Mouse (Mus musculus): ENCODE measurements around the gene Shisal2b.
A peak's percentile ranks its signal among the peaks of the same experiment; 100 is the strongest.
"Not testable (repeated sequence)": the region's sequence is repeated elsewhere in the genome, so short reads cannot be mapped to it uniquely, and the experiment has no call there.

Gene Shisal2b

DNA sequence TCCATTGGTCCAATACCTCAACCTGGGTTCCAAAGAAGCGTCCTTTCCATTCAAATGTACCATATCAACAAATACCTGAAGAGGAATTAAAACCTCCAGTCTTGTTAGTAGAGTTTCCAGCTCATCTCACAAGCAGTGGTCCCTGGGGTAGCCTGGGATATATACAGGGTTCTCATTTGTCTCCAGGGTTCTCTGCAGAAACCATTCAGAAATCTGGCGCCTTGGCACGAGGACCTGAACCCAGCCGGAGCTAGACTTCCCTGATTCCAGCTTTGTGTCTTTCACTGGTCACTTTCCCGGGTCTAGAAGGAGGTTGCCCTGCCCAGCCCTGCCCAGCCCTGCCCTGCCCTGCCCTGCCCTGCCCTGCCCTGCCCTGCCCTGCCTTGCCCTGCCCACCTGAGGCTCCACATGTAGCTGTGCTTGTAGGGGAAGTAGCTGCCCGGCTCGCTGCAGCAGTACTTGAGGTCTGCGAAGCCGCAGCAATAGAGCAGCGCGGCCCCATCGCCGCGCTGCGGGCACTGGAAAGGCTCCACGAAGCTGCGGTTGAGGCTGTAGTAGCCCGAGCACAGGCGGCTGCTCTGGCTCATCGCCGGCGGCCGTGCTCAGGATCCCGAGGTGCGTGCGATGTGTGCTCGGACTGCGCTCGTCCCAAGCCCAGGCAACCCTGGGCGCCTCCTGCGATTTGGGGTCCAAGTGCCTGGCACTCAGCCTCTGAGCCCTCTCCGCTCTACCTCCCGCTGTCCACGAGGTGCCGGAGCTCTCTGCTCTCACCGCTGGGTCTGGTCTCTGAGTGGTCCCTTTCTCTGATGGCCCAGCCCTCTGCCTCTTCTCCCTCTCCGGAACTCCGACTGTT is at the start of gene Shisal2b:
Shisal2b (minus strand) TSS at position 767 of the 853 bp plus-strand sequence.
- DNase-seq, result peak; percentile 1 to 46

- not testable (repeated sequence) for DNase-seq
Measured at GRCm38 (mm10) chr13:104911626-104912025, 47.9 kb upstream of the Shisal2b start.

DNA sequence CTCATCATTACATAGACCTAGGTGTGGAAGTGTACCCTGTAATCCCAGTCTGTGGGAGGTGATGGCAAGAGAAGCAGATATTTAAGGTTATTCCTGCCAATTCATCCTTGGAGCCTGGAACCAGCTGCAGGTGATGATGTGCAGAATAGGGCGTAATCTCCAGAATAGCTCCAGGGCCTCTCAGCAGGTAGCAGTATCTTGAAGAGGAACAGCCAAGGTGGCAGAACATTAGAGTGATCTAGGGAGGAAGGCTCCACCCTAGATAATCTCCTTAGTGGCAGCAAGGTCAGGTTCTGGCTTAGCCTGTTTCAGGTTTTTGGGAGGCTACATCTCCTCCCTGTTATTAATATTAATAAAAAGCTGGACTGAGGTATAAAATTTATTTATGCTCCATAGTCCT is 47.3 kb upstream of the Shisal2b start:
- not testable (repeated sequence) for DNase-seq

DNA sequence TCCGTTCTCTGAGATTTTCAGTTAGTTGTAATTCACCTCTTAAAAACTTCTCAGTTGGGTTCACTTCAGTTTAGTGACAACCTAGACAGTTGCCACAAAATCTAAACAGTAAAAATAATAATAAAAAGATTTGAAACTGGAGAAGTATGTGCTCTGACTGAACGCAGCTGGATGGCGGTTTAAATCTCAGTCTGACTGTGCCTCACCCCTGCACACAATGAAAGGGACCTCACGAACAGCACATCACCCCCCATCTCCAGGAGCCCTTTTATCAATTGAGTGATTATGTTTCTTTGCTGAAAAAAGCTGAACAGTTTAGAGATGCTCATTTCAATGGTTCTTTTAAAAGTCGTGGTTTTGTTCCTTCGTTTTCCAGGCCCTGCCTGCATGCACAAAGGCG is 45.0 kb upstream of the Shisal2b start:
- no peak for DNase-seq

GRCm38 (mm10) chr13:104894771-104895170 is 31.1 kb upstream of the Shisal2b start:
- no peak for DNase-seq

DNA sequence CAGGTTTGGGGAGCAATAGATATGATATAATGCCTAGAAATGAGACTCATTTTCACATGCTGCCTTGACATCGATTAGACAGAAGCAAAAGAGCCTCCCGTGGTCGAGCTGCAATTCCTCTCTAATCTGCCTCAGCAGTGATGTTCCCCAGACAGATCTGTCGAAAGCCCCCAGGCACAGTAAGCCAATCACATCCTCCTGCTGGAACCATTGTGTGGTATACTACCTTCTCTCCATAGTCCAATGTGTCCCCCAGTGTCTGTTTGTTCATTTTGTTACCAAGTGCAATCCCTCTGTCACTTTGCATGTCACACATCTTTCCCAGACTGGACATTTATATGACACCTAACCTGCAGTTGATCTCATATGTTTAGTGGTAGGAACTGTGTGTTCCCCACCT is 28.6 kb upstream of the Shisal2b start:
- no peak for DNase-seq

- DNase-seq, result no peak
Measured at GRCm38 (mm10) chr13:104886308-104887032, 22.8 kb upstream of the Shisal2b start.

GRCm38 (mm10) chr13:104883566-104884249 is 20.0 kb upstream of the Shisal2b start:
- DNase-seq, result no peak

DNA sequence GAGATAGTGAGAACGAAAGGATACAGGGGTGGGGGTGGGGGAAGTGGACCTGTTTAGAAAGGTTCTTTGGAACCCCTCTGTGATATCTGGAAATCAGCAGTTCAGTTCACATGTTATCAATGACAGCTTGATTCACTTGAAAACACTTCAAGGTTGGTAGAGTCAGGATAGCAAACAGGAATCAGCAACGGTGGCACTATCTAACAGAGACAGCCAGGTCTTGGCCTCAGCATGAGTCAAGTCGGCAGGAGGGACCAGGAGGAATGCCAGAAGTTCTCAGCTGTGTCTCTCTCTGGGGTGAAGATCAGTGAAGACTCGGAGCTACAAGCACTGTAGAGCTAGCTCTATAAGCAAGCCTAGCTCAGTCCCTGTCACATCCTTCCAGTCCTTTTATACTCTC is 14.8 kb upstream of the Shisal2b start:
- DNase-seq, result no peak

- DNase-seq, result no peak
Measured at GRCm38 (mm10) chr13:104869907-104870306, 6.2 kb upstream of the Shisal2b start.

- no peak for DNase-seq
Measured at GRCm38 (mm10) chr13:104866726-104867125, 3.0 kb upstream of the Shisal2b start.

DNA sequence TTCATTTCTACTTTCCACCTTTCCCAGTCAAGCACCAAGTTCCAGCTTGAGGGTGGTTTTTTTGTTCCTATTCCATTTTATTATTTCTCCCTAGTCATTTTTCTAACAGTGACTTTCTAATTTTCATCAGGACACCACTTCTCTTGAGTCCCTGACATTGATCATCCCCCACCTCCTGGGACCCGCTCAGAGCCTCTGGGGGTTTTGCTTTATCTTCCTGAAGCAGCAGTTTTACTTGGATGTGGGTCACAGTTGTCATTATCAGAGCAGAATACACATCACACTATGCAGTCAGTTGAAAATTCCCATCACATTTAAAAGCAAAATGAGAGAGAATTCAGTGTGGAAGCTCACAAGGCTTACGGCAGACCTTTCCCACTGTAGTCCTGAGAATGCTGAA is 10.0 kb downstream of the Shisal2b start:
- DNase-seq, result no peak

DNA sequence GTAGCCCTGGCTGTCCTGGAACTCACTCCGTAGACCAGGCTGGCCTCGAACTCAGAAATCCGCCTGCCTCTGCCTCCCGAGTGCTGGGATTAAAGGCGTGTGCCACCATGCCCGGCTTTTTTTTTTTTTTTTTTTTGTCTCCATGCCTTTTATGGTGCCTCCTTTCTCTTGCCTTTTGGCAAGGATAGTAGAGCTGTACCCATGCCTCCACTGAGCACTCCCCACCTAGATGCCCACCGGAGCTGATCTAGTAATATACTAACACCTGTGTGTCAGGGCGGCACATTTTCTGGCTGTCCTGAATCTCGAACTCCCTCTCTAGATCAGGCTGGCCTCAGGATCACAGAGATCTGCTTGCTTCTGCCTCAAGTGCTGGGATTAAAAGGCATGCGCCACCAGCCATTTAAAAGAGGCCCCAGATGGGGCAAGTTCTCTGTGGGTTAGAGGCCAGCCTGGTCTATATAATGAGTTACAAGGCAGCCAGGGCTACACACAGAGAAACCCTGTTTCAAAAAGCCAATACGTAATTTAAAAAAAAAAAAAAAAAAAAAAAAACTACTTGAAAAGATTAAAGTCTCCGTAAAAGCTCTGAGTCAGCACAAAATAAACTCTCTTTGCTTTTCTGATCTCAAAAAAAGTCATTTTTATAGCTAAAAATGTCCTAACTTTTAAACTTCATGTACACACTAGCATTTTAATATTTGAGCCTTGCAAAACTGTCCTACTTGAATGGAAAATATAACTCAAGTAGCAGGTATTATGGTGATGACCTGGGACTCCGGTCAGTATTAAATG is 20.2 kb downstream of the Shisal2b start:
- no peak for DNase-seq

GRCm38 (mm10) chr13:104841937-104842336 is 21.8 kb downstream of the Shisal2b start:
- no peak for DNase-seq

- DNase-seq, result no peak
Measured at GRCm38 (mm10) chr13:104837628-104838027, 26.1 kb downstream of the Shisal2b start.

- no peak for DNase-seq
Measured at GRCm38 (mm10) chr13:104832811-104833210, 30.9 kb downstream of the Shisal2b start.

- DNase-seq, result no peak
Measured at GRCm38 (mm10) chr13:104825470-104825869, 38.2 kb downstream of the Shisal2b start.

DNA sequence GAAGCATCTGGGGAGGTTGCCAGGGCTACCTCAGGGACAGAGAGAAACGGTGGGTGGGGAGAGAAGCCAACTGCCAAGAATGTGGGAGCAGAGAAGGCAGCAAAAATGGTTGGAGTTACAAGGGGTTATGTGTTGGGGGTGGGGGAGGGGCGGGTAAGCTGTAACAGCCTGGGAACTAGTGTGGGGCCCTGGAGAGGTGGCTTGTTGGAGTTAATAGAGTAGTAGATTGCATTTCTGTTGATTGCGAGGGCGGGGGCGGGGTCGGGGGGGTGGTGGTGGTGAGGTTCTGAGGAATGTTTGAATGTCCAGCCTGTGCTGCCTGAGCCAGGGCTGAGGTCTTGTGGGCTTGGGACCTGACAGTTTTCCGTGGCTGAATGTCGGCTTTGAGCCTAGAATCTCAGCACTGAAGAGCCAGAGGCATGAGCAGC is 41.3 kb downstream of the Shisal2b start:
- no peak for DNase-seq

DNA sequence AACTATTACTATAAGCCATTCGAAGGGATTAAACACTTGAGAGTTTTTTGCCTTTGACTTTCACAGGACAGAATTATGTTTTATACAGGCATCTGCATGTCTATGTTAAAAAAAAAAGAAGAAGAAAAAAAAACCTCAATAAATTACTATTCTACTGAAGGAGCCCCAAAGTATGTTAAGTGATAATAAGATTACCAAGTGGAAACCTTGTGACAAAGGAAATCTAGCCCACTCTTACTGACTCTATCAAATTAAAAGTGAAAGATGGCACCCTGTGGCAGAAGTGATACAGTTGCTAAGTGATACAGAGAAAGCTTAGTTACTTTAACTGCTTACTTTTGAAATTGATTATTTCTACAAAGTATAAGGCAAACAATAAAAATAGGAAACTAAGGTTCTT is 41.8 kb downstream of the Shisal2b start:
- DNase-seq, result no peak

GRCm38 (mm10) chr13:104821192-104821591 is 42.5 kb downstream of the Shisal2b start:
- no peak for DNase-seq

- DNase-seq, result peak in 1 of 2 experiments; percentile 19
Measured at GRCm38 (mm10) chr13:104817696-104818095, 46.0 kb downstream of the Shisal2b start.
